Mouse (Mus musculus): Measurements from ENCODE around the gene Slc22a14.
"Not testable (repeated sequence)": the region's sequence is repeated elsewhere in the genome, so short reads cannot be mapped to it uniquely, and the experiment has no call there.

Slc22a14 gene

GRCm38 (mm10) chr9:119320946-119321345 lies 44.4 kb downstream of the Slc22a14 start:
- ChIA-PET POLR2A (interaction anchor here (0.6 to 5.9 kb wide), 73 partner anchors 7 to 815 kb away, joined by 3 to 158 read pairs (median 4); partner anchors contain the start of genes Myd88 (in 4 of the 4), Acaa1a (in 3 of the 4), Acvr2b (in 3 of the 4) and Dlec1 (in 1 of the 4)), CTCF (interaction anchor here in 2 of 4 experiments (0.6 to 2.7 kb wide), 5 partner anchors 20 to 832 kb away, joined by 5 to 15 read pairs (median 13); partner anchors contain the start of genes Acaa1a (in 1 of the 2) and Myd88 (in 1 of the 2))

GRCm38 (mm10) chr9:119320446-119320845 lies 44.9 kb downstream of the Slc22a14 start:
- CTCF ChIA-PET, result interaction anchor here in 2 of 4 experiments (0.6 to 2.7 kb wide), 4 partner anchors 31 to 504 kb away, joined by 3 to 14 read pairs (median 9); no protein-coding TSS in a partner anchor
- POLR2A ChIA-PET, result interaction anchor here in 3 of 4 experiments (0.6 to 5.9 kb wide), 66 partner anchors 8 to 814 kb away, joined by 3 to 158 read pairs (median 4); partner anchors contain the start of genes Acaa1a (in 3 of the 3), Acvr2b (in 3 of the 3), Myd88 (in 3 of the 3) and Dlec1 (in 1 of the 3)

- CTCF ChIA-PET, result interaction anchor here in 1 of 4 experiments (2.7 kb wide), 1 partner anchor 33 kb away, joined by 13 read pairs; no protein-coding TSS in a partner anchor
- POLR2A ChIA-PET, result interaction anchor here in 1 of 4 experiments (1.4 to 2.9 kb wide), 3 partner anchors 8 to 20 kb away, joined by 3 to 17 read pairs (median 4); no protein-coding TSS in a partner anchor
Measured at GRCm38 (mm10) chr9:119318891-119319290, 46.5 kb downstream of the Slc22a14 start.

GRCm38 (mm10) chr9:119313096-119313495 lies 52.3 kb downstream of the Slc22a14 start:
- ChIA-PET CTCF (interaction anchor here in 2 of 4 experiments (0.6 to 0.7 kb wide), 3 partner anchors 89 to 551 kb away, joined by 4 to 6 read pairs (median 4); partner anchors contain the start of gene Acvr2b (in 1 of the 2)), POLR2A (interaction anchor here (0.6 to 3.1 kb wide), 10 partner anchors 9 to 1331 kb away, joined by 3 to 33 read pairs (median 4); partner anchors contain the start of genes Oxsr1 (in 2 of the 4) and Myd88 (in 1 of the 4))

GRCm38 (mm10) chr9:119309067-119309466 lies 56.3 kb downstream of the Slc22a14 start:
- ChIA-PET CTCF (interaction anchor here in 1 of 4 experiments (1.2 to 1.4 kb wide), 2 partner anchors 13 to 43 kb away, joined by 4 to 5 read pairs; partner anchors contain the start of gene Oxsr1), POLR2A (interaction anchor here in 1 of 4 experiments (1.1 to 2.1 kb wide), 2 partner anchors 12 kb away, joined by 4 to 7 read pairs; no protein-coding TSS in a partner anchor)

GRCm38 (mm10) chr9:119305863-119306262 lies 59.5 kb downstream of the Slc22a14 start:
- ChIA-PET POLR2A (interaction anchor here (0.6 to 3.1 kb wide), 12 partner anchors 9 to 697 kb away, joined by 3 to 26 read pairs (median 7); partner anchors contain the start of genes Myd88 (in 1 of the 4) and Oxsr1 (in 1 of the 4)), CTCF (interaction anchor here in 2 of 4 experiments (0.5 to 0.7 kb wide), 2 partner anchors 46 to 125 kb away, joined by 3 to 4 read pairs; no protein-coding TSS in a partner anchor)

- ChIA-PET POLR2A (interaction anchor here (0.7 to 3.3 kb wide), 9 partner anchors 9 to 24 kb away, joined by 3 to 15 read pairs (median 3); no protein-coding TSS in a partner anchor), CTCF (interaction anchor here in 1 of 4 experiments (0.7 kb wide), 1 partner anchor 57 kb away, joined by 6 read pairs; no protein-coding TSS in a partner anchor)
Measured at GRCm38 (mm10) chr9:119298563-119298962, 66.8 kb downstream of the Slc22a14 start.

GRCm38 (mm10) chr9:119297696-119298095 lies 67.7 kb downstream of the Slc22a14 start:
- POLR2A ChIA-PET, result interaction anchor here in 3 of 4 experiments (0.5 to 3.3 kb wide), 11 partner anchors 8 to 77 kb away, joined by 3 to 15 read pairs (median 4); no protein-coding TSS in a partner anchor
- CTCF ChIA-PET, result no interaction called here

GRCm38 (mm10) chr9:119290791-119291190 lies 74.6 kb downstream of the Slc22a14 start:
- CTCF ChIA-PET, result no interaction called here
- POLR2A ChIA-PET, result interaction anchor here in 1 of 4 experiments (1.5 kb wide), 1 partner anchor 17 kb away, joined by 4 read pairs; no protein-coding TSS in a partner anchor

- POLR2A ChIA-PET, result interaction anchor here in 1 of 4 experiments (0.7 to 1.3 kb wide), 3 partner anchors 10 to 401 kb away, joined by 3 read pairs; no protein-coding TSS in a partner anchor
Measured at GRCm38 (mm10) chr9:119280894-119281682, 84.3 kb downstream of the Slc22a14 start.

GRCm38 (mm10) chr9:119278031-119278430 lies 87.3 kb downstream of the Slc22a14 start:
- POLR2A ChIA-PET, result interaction anchor here in 1 of 4 experiments (1.0 kb wide), 1 partner anchor 21 kb away, joined by 3 read pairs; no protein-coding TSS in a partner anchor
- CTCF ChIA-PET, result no interaction called here

More at GRCm38 (mm10) chr9:119280894-119281682, 84.3 kb downstream of the Slc22a14 start:
- CTCF ChIA-PET, result no interaction called here

GRCm38 (mm10) chr9:119276321-119276720 lies 89.0 kb downstream of the Slc22a14 start:
- ChIA-PET POLR2A (interaction anchor here in 1 of 4 experiments (1.0 kb wide), 1 partner anchor 46 kb away, joined by 3 read pairs; the partner anchor contains the start of gene Oxsr1), CTCF (no interaction called here)

GRCm38 (mm10) chr9:119274814-119275213 lies 90.5 kb downstream of the Slc22a14 start:
- ChIA-PET CTCF (interaction anchor here in 1 of 4 experiments (0.6 to 0.7 kb wide), 3 partner anchors 13 to 696 kb away, joined by 3 to 13 read pairs (median 4); no protein-coding TSS in a partner anchor), POLR2A (interaction anchor here in 1 of 4 experiments (0.7 to 3.3 kb wide), 4 partner anchors 20 to 288 kb away, joined by 3 to 10 read pairs (median 4); partner anchors contain the start of gene Oxsr1)

GRCm38 (mm10) chr9:119271496-119271895 lies 93.9 kb downstream of the Slc22a14 start:
- CTCF ChIA-PET, result interaction anchor here in 3 of 4 experiments (0.7 to 1.5 kb wide), 5 partner anchors 14 to 164 kb away, joined by 3 to 4 read pairs (median 3); no protein-coding TSS in a partner anchor
- POLR2A ChIA-PET, result interaction anchor here in 3 of 4 experiments (0.7 to 2.2 kb wide), 15 partner anchors 9 to 865 kb away, joined by 3 to 10 read pairs (median 4); partner anchors contain the start of genes Myd88 (in 2 of the 3) and Oxsr1 (in 2 of the 3)

GRCm38 (mm10) chr9:119268588-119269145 lies 96.7 kb downstream of the Slc22a14 start:
- POLR2A ChIA-PET, result interaction anchor here in 3 of 4 experiments (0.5 to 1.4 kb wide), 4 partner anchors 11 to 824 kb away, joined by 3 to 4 read pairs (median 3); partner anchors contain the start of gene Golga4 (in 1 of the 3)
- CTCF ChIA-PET, result interaction anchor here in 1 of 4 experiments (0.7 kb wide), 1 partner anchor 49 kb away, joined by 3 read pairs; no protein-coding TSS in a partner anchor

GRCm38 (mm10) chr9:119268120-119268519 lies 97.2 kb downstream of the Slc22a14 start:
- POLR2A ChIA-PET, result interaction anchor here in 2 of 4 experiments (0.5 to 1.4 kb wide), 4 partner anchors 12 to 762 kb away, joined by 3 to 5 read pairs (median 3); partner anchors contain the start of gene Golga4 (in 1 of the 2)
- CTCF ChIA-PET, result no interaction called here

GRCm38 (mm10) chr9:119266121-119266395 lies 99.3 kb downstream of the Slc22a14 start:
- CTCF ChIA-PET, result not testable (repeated sequence)
- POLR2A ChIA-PET, result interaction anchor here in 2 of 4 experiments (0.7 to 1.5 kb wide), 3 partner anchors 10 to 57 kb away, joined by 3 read pairs; no protein-coding TSS in a partner anchor
